Mouse (Mus musculus): ENCODE data around the gene Trpm8. TPM values are rescaled to one million over a fixed set of nuclear protein-coding genes. Genes with fewer than 3 reads are reported as not detected.

Gene Trpm8
- polyA plus RNA-seq, 1 experiment: 0.02 TPM

DNA sequence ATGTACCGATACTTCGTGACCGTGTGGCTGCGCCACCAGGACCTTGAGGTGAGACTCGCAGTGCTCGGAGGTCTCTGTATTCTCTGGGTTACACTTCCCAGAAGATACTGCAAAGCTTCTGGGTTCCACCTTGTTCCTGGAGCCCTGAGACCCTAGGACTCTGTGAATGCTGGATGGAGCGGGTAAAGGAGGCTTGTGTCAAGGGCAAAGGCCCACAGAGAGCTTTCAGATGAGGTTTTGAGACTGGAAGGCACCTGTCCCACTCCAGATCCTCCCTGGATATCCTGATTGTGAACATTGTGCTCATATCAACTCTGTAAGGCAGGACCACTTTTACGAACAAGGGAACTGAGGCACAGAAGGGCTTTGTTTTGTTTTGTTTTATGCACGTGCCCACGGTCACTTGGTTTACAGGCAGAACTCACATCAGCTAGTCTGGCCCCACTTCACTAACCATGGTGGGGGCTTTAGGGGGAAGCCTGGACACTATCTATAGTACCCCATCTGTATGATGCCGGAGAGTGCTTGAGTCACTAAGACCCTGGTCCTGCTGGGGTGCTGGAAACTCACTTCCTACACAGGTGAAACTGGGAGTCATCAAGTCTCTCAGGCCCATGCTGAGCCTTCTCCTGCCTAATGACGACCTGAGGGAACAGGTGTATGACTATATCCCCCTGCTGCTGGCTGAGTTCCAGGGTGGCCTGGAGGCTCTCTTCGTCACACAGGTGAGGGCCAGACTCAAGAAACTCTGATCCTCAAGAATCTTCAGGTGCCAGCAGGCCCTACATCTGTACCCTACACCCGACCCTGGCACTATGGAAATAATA, 43.8 kb upstream of the Trpm8 start:
- Histone ChIP-seq H3K4me1 (ENCODE audit: control insufficient read depth, insufficient read depth, low read length) (no peaks in the 10 kb centered on the region), H3K27ac (ENCODE audit: insufficient read depth, low read length) (no peak overlapping the region), H3K4me3 (ENCODE audit: insufficient read depth, low read length) (no peak overlapping the region)
- no peak for TF ChIP-seq CTCF (IDR thresholded peaks at IDR 0.05; ENCODE audit: extremely low read depth, insufficient read depth, low read length)
- no peak for TF ChIP-seq POLR2A (IDR thresholded peaks at IDR 0.05; ENCODE audit: extremely low read depth, insufficient read depth, low read length)

GRCm38 (mm10) chr1:88234248-88234610, 43.2 kb upstream of the Trpm8 start:
- no peak for TF ChIP-seq CTCF (IDR thresholded peaks at IDR 0.05; ENCODE audit: extremely low read depth, insufficient read depth, low read length)
- TF ChIP-seq POLR2A (IDR thresholded peaks at IDR 0.05; ENCODE audit: extremely low read depth, insufficient read depth, low read length): no peak
- no peak overlapping the region for H3K4me3 ChIP-seq (ENCODE audit: insufficient read depth, low read length)
- no peak overlapping the region for H3K27ac ChIP-seq (ENCODE audit: insufficient read depth, low read length)
- H3K4me1 ChIP-seq (ENCODE audit: control insufficient read depth, insufficient read depth, low read length): no peaks in the 10 kb centered on the region

DNA sequence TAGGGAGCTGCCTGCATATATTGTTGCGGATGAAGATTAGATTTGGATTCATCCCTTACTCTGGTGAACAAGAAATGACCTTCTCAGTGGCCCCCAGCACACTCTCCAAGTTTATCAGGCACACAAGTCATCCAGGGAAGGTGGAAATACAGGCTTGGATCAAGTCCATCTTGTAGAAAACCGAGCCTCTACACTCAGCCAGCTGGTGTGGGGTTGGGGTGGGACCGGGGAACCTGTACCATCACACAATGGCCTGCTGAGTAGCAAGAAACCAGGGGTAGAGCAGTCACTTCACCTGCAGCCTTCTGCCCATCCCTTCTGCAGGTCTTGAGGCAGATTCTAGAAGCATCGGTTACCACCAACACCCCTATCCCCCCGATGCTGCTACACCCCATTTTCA, 42.8 kb upstream of the Trpm8 start:
- Histone ChIP-seq H3K4me1 (ENCODE audit: control insufficient read depth, insufficient read depth, low read length) (no peaks in the 10 kb centered on the region), H3K4me3 (ENCODE audit: insufficient read depth, low read length) (no peak overlapping the region), H3K27ac (ENCODE audit: insufficient read depth, low read length) (no peak overlapping the region)
- no peak for TF ChIP-seq CTCF (IDR thresholded peaks at IDR 0.05; ENCODE audit: extremely low read depth, insufficient read depth, low read length)
- no peak for TF ChIP-seq POLR2A (IDR thresholded peaks at IDR 0.05; ENCODE audit: extremely low read depth, insufficient read depth, low read length)

DNA sequence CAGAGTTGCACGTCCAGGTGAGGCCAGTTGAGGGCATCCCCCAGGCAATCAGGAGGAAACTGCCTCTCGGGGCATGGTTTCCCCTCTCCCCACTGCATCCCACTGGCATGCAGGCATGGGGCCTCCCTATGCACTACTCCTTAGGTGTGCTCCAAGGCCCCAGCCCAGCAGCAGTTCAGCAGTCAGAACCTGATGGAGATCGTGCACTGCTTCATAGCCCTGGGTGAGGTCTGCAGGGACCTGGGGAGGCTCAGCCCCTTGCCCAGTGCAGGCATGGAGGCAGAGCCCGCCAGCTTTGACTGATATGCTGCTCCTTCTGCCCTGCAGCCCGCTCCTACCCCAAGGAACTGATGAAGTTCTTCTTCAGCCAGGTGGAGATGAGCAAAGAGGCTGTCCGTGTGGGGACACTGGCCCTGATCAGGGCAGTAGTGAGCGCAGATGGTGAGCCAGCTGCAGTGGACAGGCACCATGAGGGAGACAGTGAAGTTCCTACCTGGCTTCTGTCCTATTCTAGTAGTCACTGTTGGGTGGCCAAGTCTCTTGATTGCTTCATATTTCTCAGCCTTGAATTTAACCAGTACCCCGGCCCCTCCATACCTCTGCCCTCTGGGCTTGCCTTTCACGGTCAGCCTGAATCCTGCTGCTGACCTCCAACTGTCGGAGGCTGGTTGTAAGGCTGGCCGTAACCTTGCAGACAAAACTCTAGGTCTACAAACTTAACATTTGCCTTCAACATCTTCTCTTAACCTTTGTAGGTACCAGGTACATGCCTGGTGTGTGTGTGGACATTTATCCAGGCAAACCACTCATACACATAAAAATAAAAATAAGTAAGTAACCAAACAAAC, 42.2 kb upstream of the Trpm8 start:
- H3K4me3 ChIP-seq (ENCODE audit: insufficient read depth, low read length): no peak overlapping the region
- H3K4me1 ChIP-seq (ENCODE audit: control insufficient read depth, insufficient read depth, low read length): no peaks in the 10 kb centered on the region
- TF ChIP-seq POLR2A (IDR thresholded peaks at IDR 0.05; ENCODE audit: extremely low read depth, insufficient read depth, low read length): no peak
- TF ChIP-seq CTCF (IDR thresholded peaks at IDR 0.05; ENCODE audit: extremely low read depth, insufficient read depth, low read length): no peak
- H3K27ac ChIP-seq (ENCODE audit: insufficient read depth, low read length): no peak overlapping the region

- Histone ChIP-seq H3K4me1 (ENCODE audit: control insufficient read depth, insufficient read depth, low read length) (no peaks in the 10 kb centered on the region), H3K27ac (ENCODE audit: insufficient read depth, low read length) (no peak overlapping the region), H3K4me3 (ENCODE audit: insufficient read depth, low read length) (no peak overlapping the region)
- no peak for TF ChIP-seq POLR2A (IDR thresholded peaks at IDR 0.05; ENCODE audit: extremely low read depth, insufficient read depth, low read length)
- TF ChIP-seq CTCF (IDR thresholded peaks at IDR 0.05; ENCODE audit: extremely low read depth, insufficient read depth, low read length): no peak
Measured at GRCm38 (mm10) chr1:88235894-88236415, 41.5 kb upstream of the Trpm8 start.

DNA sequence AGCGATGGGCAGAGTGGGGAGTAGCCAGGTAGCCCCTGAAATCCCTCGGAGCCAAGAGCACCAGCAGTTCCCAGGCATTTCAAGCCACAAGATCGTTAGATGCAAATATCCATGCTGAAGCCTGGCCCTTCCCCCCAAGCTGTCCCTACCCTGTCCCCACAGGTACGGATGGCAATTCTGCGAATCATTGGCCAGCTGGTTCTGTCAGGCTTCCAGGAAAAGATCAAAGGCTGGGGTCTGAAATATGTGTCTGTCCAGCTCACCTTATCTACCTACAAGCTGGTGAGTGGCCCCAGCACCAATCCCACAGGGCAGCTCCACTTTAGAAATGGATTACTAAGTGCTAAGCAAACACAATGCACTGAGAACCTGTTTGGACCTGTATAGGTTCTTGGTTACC, 40.1 kb upstream of the Trpm8 start:
- Histone ChIP-seq H3K27ac (ENCODE audit: insufficient read depth, low read length) (no peak overlapping the region), H3K4me3 (ENCODE audit: insufficient read depth, low read length) (no peak overlapping the region), H3K4me1 (ENCODE audit: control insufficient read depth, insufficient read depth, low read length) (no peaks in the 10 kb centered on the region)
- TF ChIP-seq POLR2A (IDR thresholded peaks at IDR 0.05; ENCODE audit: extremely low read depth, insufficient read depth, low read length): no peak
- TF ChIP-seq CTCF (IDR thresholded peaks at IDR 0.05; ENCODE audit: extremely low read depth, insufficient read depth, low read length): no peak

- no peak overlapping the region for H3K4me3 ChIP-seq (ENCODE audit: insufficient read depth, low read length)
- TF ChIP-seq CTCF (IDR thresholded peaks at IDR 0.05; ENCODE audit: extremely low read depth, insufficient read depth, low read length) (no peak), POLR2A (IDR thresholded peaks at IDR 0.05; ENCODE audit: extremely low read depth, insufficient read depth, low read length) (no peak)
- no peaks in the 10 kb centered on the region for H3K4me1 ChIP-seq (ENCODE audit: control insufficient read depth, insufficient read depth, low read length)
- H3K27ac ChIP-seq (ENCODE audit: insufficient read depth, low read length): no peak overlapping the region
Measured at GRCm38 (mm10) chr1:88238771-88239170, 38.7 kb upstream of the Trpm8 start.

GRCm38 (mm10) chr1:88240072-88240471, 37.4 kb upstream of the Trpm8 start:
- Histone ChIP-seq H3K27ac (ENCODE audit: insufficient read depth, low read length) (no peak overlapping the region), H3K4me1 (ENCODE audit: control insufficient read depth, insufficient read depth, low read length) (no peaks in the 10 kb centered on the region), H3K4me3 (ENCODE audit: insufficient read depth, low read length) (no peak overlapping the region)
- no peak for TF ChIP-seq POLR2A (IDR thresholded peaks at IDR 0.05; ENCODE audit: extremely low read depth, insufficient read depth, low read length)
- TF ChIP-seq CTCF (IDR thresholded peaks at IDR 0.05; ENCODE audit: extremely low read depth, insufficient read depth, low read length): no peak

DNA sequence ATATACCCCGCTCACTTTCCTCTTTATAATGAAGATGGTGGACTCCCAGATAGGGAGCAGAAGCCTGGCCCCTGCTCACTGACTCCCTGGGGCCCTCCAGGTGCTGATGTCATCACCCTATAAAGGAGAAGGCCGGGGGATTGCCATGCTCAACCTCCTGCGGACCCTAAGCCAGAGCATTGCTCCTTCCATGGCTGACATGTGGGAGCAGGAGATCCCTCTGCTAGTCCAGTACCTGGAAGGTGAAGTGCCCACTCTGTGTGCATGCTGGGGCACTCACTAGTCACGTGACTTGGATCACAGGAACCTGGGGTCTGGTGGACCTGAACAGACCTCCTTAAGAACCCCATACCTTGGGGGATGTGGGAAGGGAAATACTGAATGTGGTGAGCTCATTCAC, 36.9 kb upstream of the Trpm8 start:
- Histone ChIP-seq H3K27ac (ENCODE audit: insufficient read depth, low read length) (no peak overlapping the region), H3K4me1 (ENCODE audit: control insufficient read depth, insufficient read depth, low read length) (no peaks in the 10 kb centered on the region), H3K4me3 (ENCODE audit: insufficient read depth, low read length) (no peak overlapping the region)
- TF ChIP-seq CTCF (IDR thresholded peaks at IDR 0.05; ENCODE audit: extremely low read depth, insufficient read depth, low read length) (no peak), POLR2A (IDR thresholded peaks at IDR 0.05; ENCODE audit: extremely low read depth, insufficient read depth, low read length) (no peak)
